Comparison of ENCODE assay signal across 42 mouse cellular contexts in the genomic region with DNA sequence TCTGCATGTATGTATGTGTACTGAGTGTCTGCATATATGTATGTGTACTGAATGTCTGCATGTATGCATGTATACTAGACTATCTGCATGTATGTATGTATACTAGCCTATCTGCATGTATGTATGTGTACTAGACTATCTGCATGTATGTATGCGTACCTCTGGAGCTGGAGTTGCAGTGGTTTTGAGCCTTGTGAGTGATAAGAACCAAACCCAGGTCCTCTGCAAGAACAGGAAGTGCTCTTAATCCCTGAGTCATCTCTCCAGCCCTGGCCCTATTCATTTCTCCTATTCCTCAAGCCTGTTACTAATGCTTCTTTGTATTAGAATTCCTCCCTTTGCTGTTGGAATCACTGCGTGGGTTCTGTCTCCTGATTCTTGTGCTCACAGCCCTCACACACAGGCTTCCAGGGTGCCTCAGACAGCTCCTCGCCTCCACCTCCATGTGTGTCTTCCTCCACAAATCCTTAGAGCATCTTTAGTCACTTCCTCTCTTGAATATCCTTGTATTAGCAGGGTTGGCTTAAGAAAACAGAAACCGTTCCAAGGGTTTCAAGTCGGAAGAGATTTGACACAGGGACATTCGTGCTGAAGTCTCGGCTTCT. TPM values are rescaled to one million over a fixed set of nuclear protein-coding genes. Genes with fewer than 3 reads are reported as not detected.
DNase-seq lines count a peak whose midpoint lies in the region; ATAC-seq and TF ChIP-seq lines count a peak whose summit lies in the region.
"Had no signal": no experiment of that assay in that cellular context is flagged by ENCODE, and none has a peak within 500 bp of the region (broad histone marks: within the 10 kb centered on the region; RNA-seq: fewer than 3 reads in every experiment).

No protein-coding gene starts in this region.

- no peak for TF ChIP-seq POLR2A in olfactory bulb, adult 2 months (IDR thresholded peaks at IDR 0.05; ENCODE audit: insufficient read depth, low read depth, low read length)

- no peak overlapping the region for H3K4me2 ChIP-seq in liver, embryonic 11.5 days
- no peak overlapping the region for H3K4me2 ChIP-seq in liver, embryonic 12.5 days
- H3K4me2 ChIP-seq in forebrain, embryonic 13.5 days: no peak overlapping the region
- H3K4me2 ChIP-seq: embryonic facial prominence, embryonic 13.5 days; heart, embryonic 12.5 days; midbrain, embryonic 15.5 days; stomach, embryonic 15.5 days had no signal

- 0 out of 2 replicates have a peak, but pooled peaks cover 7% of the 10 kb centered on the region for H3K27me3 ChIP-seq in heart, embryonic 10.5 days (ENCODE audit: insufficient read depth, poor library complexity, severe bottlenecking)
- no peaks in the 10 kb centered on the region for H3K27me3 ChIP-seq in liver, embryonic 11.5 days (replicated peaks; ENCODE audit: control insufficient read depth, insufficient read depth, low read length)
- H3K27me3 ChIP-seq in liver, embryonic 12.5 days (replicated peaks): peaks cover 2% of the 10 kb centered on the region; the same call in 1 of the 2 replicates
- H3K27me3 ChIP-seq in forebrain, embryonic 13.5 days: no peaks in the 10 kb centered on the region
- H3K27me3 ChIP-seq: heart, embryonic 12.5 days; midbrain, embryonic 15.5 days had no signal

- peaks cover 21% of the 10 kb centered on the region for H3K4me1 ChIP-seq in heart, embryonic 10.5 days
- H3K4me1 ChIP-seq in liver, embryonic 11.5 days (replicated peaks; ENCODE audit: control insufficient read depth, insufficient read depth, low read length): no peaks in the 10 kb centered on the region
- 0 out of 2 replicates have a peak, but pooled peaks cover 5% of the 10 kb centered on the region for H3K4me1 ChIP-seq in liver, embryonic 12.5 days
- peaks cover 10% of the 10 kb centered on the region; the same call in 1 of the 2 replicates for H3K4me1 ChIP-seq in olfactory bulb, adult 2 months (ENCODE audit: control insufficient read depth, insufficient read depth, low read length)
- no peaks in the 10 kb centered on the region for H3K4me1 ChIP-seq in forebrain, embryonic 13.5 days
- H3K4me1 ChIP-seq: embryonic facial prominence, embryonic 13.5 days; midbrain, embryonic 15.5 days; stomach, embryonic 15.5 days had no signal

- DNase-seq in heart, embryonic 10.5 days (ENCODE audit: low spot score): peak; percentile 38
- DNase-seq in heart, postnatal 14 days: no peak
- DNase-seq in liver, embryonic 11.5 days (ENCODE audit: low spot score): peak; percentile 9
- DNase-seq in brain, adult 2 months (ENCODE audit: low read depth, low spot score): peak; percentile 85
- no peak for DNase-seq in Muller cell, postnatal 12 days (ENCODE audit: inconsistent ontology term)
- DNase-seq: adrenal gland, adult 8-10 months; cerebellum, adult 11 months; cerebellum, adult 9-10 months; cerebellum, postnatal 36 days; embryo, embryonic 11 days; gastrocnemius, postnatal 25 days; heart, adult 18-20 months; kidney, adult 9 months; kidney, postnatal 10 days; lung, adult 2 months; lung, postnatal 10 days; right cerebral cortex, postnatal 14 days; thymus, postnatal 4 days had no signal

- H3K36me3 ChIP-seq in heart, embryonic 10.5 days: no peaks in the 10 kb centered on the region
- no peaks in the 10 kb centered on the region for H3K36me3 ChIP-seq in liver, embryonic 11.5 days (ENCODE audit: control insufficient read depth, insufficient read depth, low read length)
- H3K36me3 ChIP-seq in liver, embryonic 12.5 days: no peaks in the 10 kb centered on the region
- no peaks in the 10 kb centered on the region for H3K36me3 ChIP-seq in forebrain, embryonic 13.5 days (ENCODE audit: poor library complexity, severe bottlenecking)
- H3K36me3 ChIP-seq: embryonic facial prominence, embryonic 13.5 days; heart, embryonic 12.5 days; midbrain, embryonic 10.5 days; midbrain, embryonic 15.5 days; stomach, embryonic 15.5 days had no signal

- no peak overlapping the region for H3K27ac ChIP-seq in heart, embryonic 10.5 days
- H3K27ac ChIP-seq in liver, embryonic 11.5 days (ENCODE audit: low read depth, low read length): no peak overlapping the region
- H3K27ac ChIP-seq in liver, embryonic 12.5 days: no peak overlapping the region
- peak overlapping the region; percentile 75 for H3K27ac ChIP-seq in olfactory bulb, adult 2 months (ENCODE audit: insufficient read depth, low read depth, low read length)
- no peak overlapping the region for H3K27ac ChIP-seq in forebrain, embryonic 13.5 days
- H3K27ac ChIP-seq: embryonic facial prominence, embryonic 13.5 days; hindbrain, postnatal 0 days; liver, embryonic 14.5 days; midbrain, embryonic 10.5 days; midbrain, embryonic 15.5 days; stomach, embryonic 15.5 days had no signal

- no peak overlapping the region for H3K4me3 ChIP-seq in heart, embryonic 10.5 days
- no peak overlapping the region for H3K4me3 ChIP-seq in liver, embryonic 11.5 days (ENCODE audit: low read depth, low read length)
- H3K4me3 ChIP-seq in liver, embryonic 12.5 days: no peak overlapping the region
- no peak overlapping the region for H3K4me3 ChIP-seq in olfactory bulb, adult 2 months (ENCODE audit: insufficient read depth, low read depth, low read length)
- no peak overlapping the region for H3K4me3 ChIP-seq in forebrain, embryonic 13.5 days
- H3K4me3 ChIP-seq: embryonic facial prominence, embryonic 13.5 days; heart, embryonic 12.5 days; midbrain, embryonic 10.5 days; midbrain, embryonic 15.5 days; stomach, embryonic 15.5 days had no signal

- 74% methylated on average over 7 of the region's 7 CpGs for WGBS in heart, embryonic 10.5 days
- WGBS in liver, embryonic 11.5 days: 71% methylated on average over 7 of the region's 7 CpGs
- WGBS in liver, embryonic 12.5 days (ENCODE audit: insufficient replicate concordance): 55% methylated on average over 7 of the region's 7 CpGs
- 53% methylated on average over 7 of the region's 7 CpGs for WGBS in olfactory bulb, adult 2 months
- 84% methylated on average over 7 of the region's 7 CpGs for WGBS in forebrain, embryonic 13.5 days

- H3K9me3 ChIP-seq in heart, embryonic 10.5 days: no peaks in the 10 kb centered on the region
- H3K9me3 ChIP-seq in liver, embryonic 11.5 days (ENCODE audit: control insufficient read depth, low read length): no peaks in the 10 kb centered on the region
- H3K9me3 ChIP-seq in liver, embryonic 12.5 days (replicated peaks): no peaks in the 10 kb centered on the region
- H3K9me3 ChIP-seq in forebrain, embryonic 13.5 days (replicated peaks): no peaks in the 10 kb centered on the region
- H3K9me3 ChIP-seq: embryonic facial prominence, embryonic 13.5 days; heart, embryonic 12.5 days; midbrain, embryonic 10.5 days; midbrain, embryonic 15.5 days; stomach, embryonic 15.5 days had no signal

- intact Hi-C loops in heart, postnatal 14 days (cut with DNase I): no loop called here

- H3K9ac ChIP-seq in liver, embryonic 11.5 days (ENCODE audit: low read depth, low read length): no peak overlapping the region
- no peak overlapping the region for H3K9ac ChIP-seq in liver, embryonic 12.5 days
- no peak overlapping the region for H3K9ac ChIP-seq in forebrain, embryonic 13.5 days
- H3K9ac ChIP-seq: embryonic facial prominence, embryonic 13.5 days; heart, embryonic 12.5 days; liver, embryonic 14.5 days; midbrain, embryonic 15.5 days; stomach, embryonic 15.5 days had no signal

- no peak for TF ChIP-seq CTCF in olfactory bulb, adult 2 months (IDR thresholded peaks at IDR 0.05; ENCODE audit: insufficient read depth, low read depth, low read length)

- ATAC-seq in liver, embryonic 11.5 days (replicated peaks; ENCODE audit: low FRiP score): no peak
- ATAC-seq in liver, embryonic 12.5 days: no peak
- ATAC-seq in forebrain, embryonic 13.5 days: no peak
- ATAC-seq: CD4-positive, CD25-positive, alpha-beta regulatory T cell, adult 4 months; hindbrain, postnatal 0 days; intestine, embryonic 16.5 days; midbrain, embryonic 15.5 days had no signal

RNA-seq across cellular contexts. Expression of gene Tmem247, which starts 4.0 kb away (rescaled TPM):
- polyA plus RNA-seq in heart, embryonic 10.5 days (2016; fragmentation: Nextera tagmentation; extraction: Ambion mirVana): not detected in 2 replicates
- not detected for total RNA-seq in heart, postnatal 14 days (2021)
- not detected in 2 replicates for polyA plus RNA-seq in liver, embryonic 11.5 days (2014; fragmentation: Nextera tagmentation; extraction: Ambion mirVana)
- polyA plus RNA-seq in liver, embryonic 12.5 days (2016; fragmentation: Nextera tagmentation; extraction: Ambion mirVana): not detected in 2 replicates
- polyA plus RNA-seq in olfactory bulb, adult 2 months (2012; ENCODE audit: insufficient read depth, insufficient read length, low replicate concordance, missing spikeins): not detected in 2 replicates
- polyA plus RNA-seq in forebrain, embryonic 13.5 days (2015; fragmentation: Nextera tagmentation; extraction: Ambion mirVana): not detected in 2 replicates
- total RNA-seq: adrenal gland, adult 8-10 months; gastrocnemius, adult 18-20 months; gastrocnemius, postnatal 25 days; heart, adult 18-20 months; hindbrain, postnatal 0 days; layer of hippocampus, postnatal 10 days; left cerebral cortex, adult 18-20 months; left cerebral cortex, postnatal 36 days; neutrophil, adult 5-6 weeks had no signal
- polyA plus RNA-seq: CD4-positive, CD25-positive, alpha-beta regulatory T cell, adult 4 months; embryonic facial prominence, embryonic 13.5 days; forebrain, embryonic 11.5 days; heart, embryonic 12.5 days; heart, postnatal 0 days; hindbrain, embryonic 11.5 days; hindbrain, postnatal 0 days; intestine, embryonic 16.5 days; large intestine, adult 2 months; limb, embryonic 14.5 days; liver, embryonic 14.5 days; lung, adult 2 months; midbrain, embryonic 10.5 days; midbrain, embryonic 15.5 days; neural tube, embryonic 11.5 days; stomach, embryonic 15.5 days; thymus, postnatal 0 days had no signal

RNA-seq across cellular contexts. Expression of gene Atp6v1e2, which starts 34.6 kb away (rescaled TPM):
- polyA plus RNA-seq in heart, embryonic 10.5 days (2016; fragmentation: Nextera tagmentation; extraction: Ambion mirVana): not detected in 2 replicates
- not detected for total RNA-seq in heart, postnatal 14 days (2021)
- polyA plus RNA-seq in liver, embryonic 11.5 days (2014; fragmentation: Nextera tagmentation; extraction: Ambion mirVana): not detected in 2 replicates
- polyA plus RNA-seq in liver, embryonic 12.5 days (2016; fragmentation: Nextera tagmentation; extraction: Ambion mirVana): not detected in 2 replicates
- polyA plus RNA-seq in olfactory bulb, adult 2 months (2012; ENCODE audit: insufficient read depth, insufficient read length, low replicate concordance, missing spikeins): not detected in 2 replicates
- polyA plus RNA-seq in forebrain, embryonic 13.5 days (2015; fragmentation: Nextera tagmentation; extraction: Ambion mirVana): not detected in 2 replicates
- total RNA-seq: adrenal gland, adult 8-10 months; gastrocnemius, adult 18-20 months; gastrocnemius, postnatal 25 days; heart, adult 18-20 months; hindbrain, postnatal 0 days; left cerebral cortex, adult 18-20 months; left cerebral cortex, postnatal 36 days; neutrophil, adult 5-6 weeks had no signal
- polyA plus RNA-seq: CD4-positive, CD25-positive, alpha-beta regulatory T cell, adult 4 months; embryonic facial prominence, embryonic 13.5 days; forebrain, embryonic 11.5 days; heart, embryonic 12.5 days; heart, postnatal 0 days; hindbrain, embryonic 11.5 days; large intestine, adult 2 months; limb, embryonic 14.5 days; liver, embryonic 14.5 days; lung, adult 2 months; midbrain, embryonic 10.5 days; midbrain, embryonic 15.5 days; neural tube, embryonic 11.5 days; stomach, embryonic 15.5 days; thymus, postnatal 0 days had no signal

RNA-seq across cellular contexts. Expression of gene Rhoq, which starts 49.8 kb away (rescaled TPM):
- 15.5 and 15.9 TPM in 2 replicates for polyA plus RNA-seq in heart, embryonic 10.5 days (2016; fragmentation: Nextera tagmentation; extraction: Ambion mirVana)
- total RNA-seq in heart, postnatal 14 days (2021): 100 to 1,000 TPM; 165 to 168 TPM
- 5.2 and 6.5 TPM in 2 replicates for polyA plus RNA-seq in liver, embryonic 11.5 days (2014; fragmentation: Nextera tagmentation; extraction: Ambion mirVana)
- 2.7 and 3.6 TPM in 2 replicates for polyA plus RNA-seq in liver, embryonic 12.5 days (2016; fragmentation: Nextera tagmentation; extraction: Ambion mirVana)
- polyA plus RNA-seq in olfactory bulb, adult 2 months (2012; ENCODE audit: insufficient read depth, insufficient read length, low replicate concordance, missing spikeins): not detected in 2 replicates
- polyA plus RNA-seq in forebrain, embryonic 13.5 days (2015; fragmentation: Nextera tagmentation; extraction: Ambion mirVana): 5.1 and 5.7 TPM in 2 replicates

Comparison
In these comparisons a context has a peak if more than half of its experiments do, and no peak if none do; other contexts are left out.
1. DNase-seq: peak in heart, embryonic 10.5 days (single experiment), liver, embryonic 11.5 days (single experiment) and brain, adult 2 months (single experiment); none in heart, postnatal 14 days (0 of 2) and Muller cell, postnatal 12 days (single experiment).